Mouse (Mus musculus): ENCODE measurements around the gene Rbmx. TPM values are rescaled to one million over a fixed set of nuclear protein-coding genes. Genes with fewer than 3 reads are reported as not detected.

Gene Rbmx
- polyA plus RNA-seq, 2 experiments: 127 to 149 TPM

GRCm38 (mm10) chrX:57373543-57373942, 19.3 kb downstream of the Rbmx start:
- Histone ChIP-seq H3K9me3 (ENCODE audit: control insufficient read depth, low read length) (no peaks in the 10 kb centered on the region), H3K4me2 (replicated peaks; ENCODE audit: low read depth, low read length, severe bottlenecking) (no peak overlapping the region), H3K36me3 (ENCODE audit: control insufficient read depth, insufficient read depth, low read length) (peaks cover 10% of the 10 kb centered on the region), H3K4me1 (ENCODE audit: control insufficient read depth, insufficient read depth, low read length) (no peaks in the 10 kb centered on the region), H3K27ac (replicated peaks; ENCODE audit: low read depth, low read length) (no peak overlapping the region), H3K27me3 (ENCODE audit: control insufficient read depth, insufficient read depth, low read length) (no peaks in the 10 kb centered on the region), H3K9ac (ENCODE audit: low read depth, low read length, severe bottlenecking) (no peak overlapping the region), H3K4me3 (replicated peaks; ENCODE audit: low read length) (no peak overlapping the region)
- no peak for TF ChIP-seq POLR2A (IDR thresholded peaks at IDR 0.05; ENCODE audit: borderline replicate concordance, extremely low read depth, insufficient read depth, insufficient read length)
- ATAC-seq (ENCODE audit: low FRiP score, low read depth) (no peak), DNase-seq (ENCODE audit: low spot score) (no peak)
- 91% methylated on average over 2 of the region's 2 CpGs for WGBS

GRCm38 (mm10) chrX:57372965-57373364, 19.9 kb downstream of the Rbmx start:
- ATAC-seq (ENCODE audit: low FRiP score, low read depth): no peak
- 84% methylated on average over 4 of the region's 4 CpGs for WGBS
- no peak for TF ChIP-seq POLR2A (IDR thresholded peaks at IDR 0.05; ENCODE audit: borderline replicate concordance, extremely low read depth, insufficient read depth, insufficient read length)

GRCm38 (mm10) chrX:57364891-57365569, 27.8 kb downstream of the Rbmx start:
- Histone ChIP-seq H3K9ac (ENCODE audit: low read depth, low read length, severe bottlenecking) (no peak overlapping the region), H3K27me3 (ENCODE audit: control insufficient read depth, insufficient read depth, low read length) (no peaks in the 10 kb centered on the region), H3K27ac (replicated peaks; ENCODE audit: low read depth, low read length) (no peak overlapping the region), H3K4me2 (replicated peaks; ENCODE audit: low read depth, low read length, severe bottlenecking) (no peak overlapping the region), H3K4me3 (replicated peaks; ENCODE audit: low read length) (no peak overlapping the region), H3K4me1 (ENCODE audit: control insufficient read depth, insufficient read depth, low read length) (no peaks in the 10 kb centered on the region), H3K36me3 (ENCODE audit: control insufficient read depth, insufficient read depth, low read length) (no peaks in the 10 kb centered on the region), H3K9me3 (ENCODE audit: control insufficient read depth, low read length) (no peaks in the 10 kb centered on the region)
- no peak for TF ChIP-seq POLR2A (IDR thresholded peaks at IDR 0.05; ENCODE audit: borderline replicate concordance, extremely low read depth, insufficient read depth, insufficient read length)
- WGBS: 65% methylated on average over 2 of the region's 2 CpGs
- DNase-seq (ENCODE audit: low spot score): no peak
- ATAC-seq (ENCODE audit: low FRiP score, low read depth): no peak

More at GRCm38 (mm10) chrX:57372965-57373364, 19.9 kb downstream of the Rbmx start:
- Histone ChIP-seq H3K9me3 (ENCODE audit: control insufficient read depth, low read length) (no peaks in the 10 kb centered on the region), H3K4me3 (replicated peaks; ENCODE audit: low read length) (no peak overlapping the region), H3K27ac (replicated peaks; ENCODE audit: low read depth, low read length) (no peak overlapping the region), H3K36me3 (ENCODE audit: control insufficient read depth, insufficient read depth, low read length) (peaks cover 8% of the 10 kb centered on the region; the same call in 1 of the 2 replicates), H3K9ac (ENCODE audit: low read depth, low read length, severe bottlenecking) (no peak overlapping the region), H3K4me2 (replicated peaks; ENCODE audit: low read depth, low read length, severe bottlenecking) (no peak overlapping the region), H3K4me1 (ENCODE audit: control insufficient read depth, insufficient read depth, low read length) (no peaks in the 10 kb centered on the region), H3K27me3 (ENCODE audit: control insufficient read depth, insufficient read depth, low read length) (no peaks in the 10 kb centered on the region)
- no peak for DNase-seq (ENCODE audit: low spot score)

GRCm38 (mm10) chrX:57359316-57359715, 33.5 kb downstream of the Rbmx start:
- DNase-seq (ENCODE audit: low spot score) (no peak), ATAC-seq (ENCODE audit: low FRiP score, low read depth) (no peak)
- Histone ChIP-seq H3K36me3 (ENCODE audit: control insufficient read depth, insufficient read depth, low read length) (no peaks in the 10 kb centered on the region), H3K27ac (replicated peaks; ENCODE audit: low read depth, low read length) (no peak overlapping the region), H3K4me3 (replicated peaks; ENCODE audit: low read length) (no peak overlapping the region), H3K4me1 (ENCODE audit: control insufficient read depth, insufficient read depth, low read length) (no peaks in the 10 kb centered on the region), H3K9ac (ENCODE audit: low read depth, low read length, severe bottlenecking) (no peak overlapping the region), H3K9me3 (ENCODE audit: control insufficient read depth, low read length) (no peaks in the 10 kb centered on the region), H3K27me3 (ENCODE audit: control insufficient read depth, insufficient read depth, low read length) (no peaks in the 10 kb centered on the region), H3K4me2 (replicated peaks; ENCODE audit: low read depth, low read length, severe bottlenecking) (no peak overlapping the region)
- no peak for TF ChIP-seq POLR2A (IDR thresholded peaks at IDR 0.05; ENCODE audit: borderline replicate concordance, extremely low read depth, insufficient read depth, insufficient read length)
- 82% methylated on average over 1 of the region's 1 CpGs for WGBS

- no peak overlapping the region for H3K4me2 ChIP-seq (replicated peaks; ENCODE audit: low read depth, low read length, severe bottlenecking)
- H3K4me3 ChIP-seq (replicated peaks; ENCODE audit: low read length): no peak overlapping the region
- no peak for TF ChIP-seq POLR2A (IDR thresholded peaks at IDR 0.05; ENCODE audit: borderline replicate concordance, extremely low read depth, insufficient read depth, insufficient read length)
- H3K9ac ChIP-seq (ENCODE audit: low read depth, low read length, severe bottlenecking): no peak overlapping the region
- H3K36me3 ChIP-seq (ENCODE audit: control insufficient read depth, insufficient read depth, low read length): no peaks in the 10 kb centered on the region
- no peak for ATAC-seq (ENCODE audit: low FRiP score, low read depth)
- no peak for DNase-seq (ENCODE audit: low spot score)
- H3K4me1 ChIP-seq (ENCODE audit: control insufficient read depth, insufficient read depth, low read length): no peaks in the 10 kb centered on the region
- no peaks in the 10 kb centered on the region for H3K9me3 ChIP-seq (ENCODE audit: control insufficient read depth, low read length)
- no peak overlapping the region for H3K27ac ChIP-seq (replicated peaks; ENCODE audit: low read depth, low read length)
- 71% methylated on average over 4 of the region's 4 CpGs for WGBS
- no peaks in the 10 kb centered on the region for H3K27me3 ChIP-seq (ENCODE audit: control insufficient read depth, insufficient read depth, low read length)
These were observed 53.6 kb downstream of the Rbmx start for GRCm38 (mm10) chrX:57339220-57339619.
